Mouse (Mus musculus) layer of hippocampus, postnatal 10 days (tissue): Measurements from ENCODE around the gene Spsb1. TPM values are rescaled to one million over a fixed set of nuclear protein-coding genes. Genes with fewer than 3 reads are reported as not detected.

Experiments
- DNase-seq, 2 experiments: peaks; one replicate each; pipeline ENCODE4 v3.0.0; 2021; ENCODE audit warnings: low spot score in 2 of 2
- total RNA-seq, 2 experiments: library from RNA; stranded (reverse); gene quantifications; 2 replicates each; pipeline ENCODE4 v1.2.3; 2021

The Spsb1 gene
- total RNA-seq, 2 experiments from 2014 or later = 16.7 to 19.9 TPM

GRCm38 (mm10) chr4:149888736-149889470 lies 65.9 kb downstream of the Spsb1 start:
- DNase-seq = no peak

- DNase-seq = no peak
These were observed 66.7 kb downstream of the Spsb1 start for GRCm38 (mm10) chr4:149888156-149888555.

- no peak for DNase-seq
These were observed 68.3 kb downstream of the Spsb1 start for GRCm38 (mm10) chr4:149886298-149887271.

GRCm38 (mm10) chr4:149883990-149884389 lies 70.9 kb downstream of the Spsb1 start:
- peak in 1 of 2 experiments; percentile 47 for DNase-seq

- DNase-seq = no peak
These were observed 72.5 kb downstream of the Spsb1 start for GRCm38 (mm10) chr4:149882139-149882916.

GRCm38 (mm10) chr4:149880908-149881307 lies 73.9 kb downstream of the Spsb1 start:
- DNase-seq = no peak

GRCm38 (mm10) chr4:149879980-149880379 lies 74.9 kb downstream of the Spsb1 start:
- no peak for DNase-seq

- DNase-seq = no peak
These were observed 76.8 kb downstream of the Spsb1 start for GRCm38 (mm10) chr4:149878021-149878449.

GRCm38 (mm10) chr4:149877202-149877601 lies 77.6 kb downstream of the Spsb1 start:
- DNase-seq = no peak

- no peak for DNase-seq
These were observed 78.1 kb downstream of the Spsb1 start for GRCm38 (mm10) chr4:149876761-149877160.

- peak; percentile 52 to 55 for DNase-seq
These were observed 78.8 kb downstream of the Spsb1 start for GRCm38 (mm10) chr4:149875986-149876501.

- DNase-seq = no peak
These were observed 79.5 kb downstream of the Spsb1 start for GRCm38 (mm10) chr4:149875296-149875695.

- DNase-seq = no peak
These were observed 82.6 kb downstream of the Spsb1 start for GRCm38 (mm10) chr4:149872236-149872635.

GRCm38 (mm10) chr4:149871582-149871981 lies 83.3 kb downstream of the Spsb1 start:
- no peak for DNase-seq

GRCm38 (mm10) chr4:149871014-149871413 lies 83.8 kb downstream of the Spsb1 start:
- DNase-seq = no peak

GRCm38 (mm10) chr4:149870412-149870811 lies 84.4 kb downstream of the Spsb1 start:
- no peak for DNase-seq

- DNase-seq = no peak
These were observed 86.1 kb downstream of the Spsb1 start for GRCm38 (mm10) chr4:149868725-149869124.

- no peak for DNase-seq
These were observed 86.8 kb downstream of the Spsb1 start for GRCm38 (mm10) chr4:149868009-149868408.

- DNase-seq = no peak
These were observed 87.5 kb downstream of the Spsb1 start for GRCm38 (mm10) chr4:149867351-149867750.

GRCm38 (mm10) chr4:149864395-149864794 lies 90.4 kb downstream of the Spsb1 start:
- no peak for DNase-seq

GRCm38 (mm10) chr4:149863522-149863921 lies 91.3 kb downstream of the Spsb1 start:
- DNase-seq = no peak
